Mouse (Mus musculus): Measurements from ENCODE around the gene Ccdc88a. TPM values are rescaled to one million over a fixed set of nuclear protein-coding genes. Genes with fewer than 3 reads are reported as not detected.

Ccdc88a gene
- polyA plus RNA-seq, 1 experiment, result 0.82 TPM

DNA sequence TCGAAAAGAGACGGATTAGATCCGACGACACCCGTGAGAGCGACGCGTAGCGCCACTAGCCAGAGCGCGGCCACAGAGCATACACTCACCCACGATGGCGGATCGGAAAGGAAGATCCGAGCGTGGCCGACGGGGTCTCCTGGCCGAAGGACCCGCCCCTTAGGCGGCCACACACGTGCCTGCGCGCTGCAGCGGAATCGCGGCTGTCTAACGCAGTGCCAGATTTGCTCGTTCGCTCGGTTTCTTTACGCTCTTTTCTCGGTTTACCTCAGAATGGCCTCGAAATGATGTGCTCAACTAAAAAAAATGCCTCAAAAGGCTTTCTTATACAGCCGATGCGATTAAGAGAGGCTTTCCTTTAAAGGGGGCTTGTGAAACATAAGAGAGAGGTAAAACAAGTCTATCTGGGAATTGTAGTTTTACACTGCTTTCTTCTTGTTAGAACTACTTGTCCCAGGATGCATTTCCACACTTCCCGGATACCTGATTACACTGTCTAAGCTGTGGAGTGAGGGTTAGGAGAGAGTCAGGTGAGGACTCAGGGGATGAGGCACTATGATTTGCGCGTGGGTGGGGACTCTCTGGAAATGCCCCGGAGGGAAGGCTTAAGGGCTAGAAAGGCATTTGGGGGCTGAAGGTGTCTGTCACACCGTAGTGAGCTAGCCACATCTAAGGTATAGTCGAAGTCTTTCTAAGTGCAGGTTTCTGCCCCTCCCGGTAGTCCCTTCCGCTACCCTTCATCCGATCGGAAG lies 174.5 kb downstream of the Ccdc88a start, which contains the start of the genes Clhc1 and Rps27a:
TSS of gene Clhc1 (plus strand) at position 199 of the 752 bp plus-strand sequence.
TSS of gene Rps27a (minus strand) at position 358 of the 752 bp plus-strand sequence.
- under 1% methylated on average over 46 of the region's 46 CpGs for WGBS
- DNase-seq (ENCODE audit: low read depth in 1 of 2, low spot score in 2 of 2), result peak; percentile 88 to 92

DNA sequence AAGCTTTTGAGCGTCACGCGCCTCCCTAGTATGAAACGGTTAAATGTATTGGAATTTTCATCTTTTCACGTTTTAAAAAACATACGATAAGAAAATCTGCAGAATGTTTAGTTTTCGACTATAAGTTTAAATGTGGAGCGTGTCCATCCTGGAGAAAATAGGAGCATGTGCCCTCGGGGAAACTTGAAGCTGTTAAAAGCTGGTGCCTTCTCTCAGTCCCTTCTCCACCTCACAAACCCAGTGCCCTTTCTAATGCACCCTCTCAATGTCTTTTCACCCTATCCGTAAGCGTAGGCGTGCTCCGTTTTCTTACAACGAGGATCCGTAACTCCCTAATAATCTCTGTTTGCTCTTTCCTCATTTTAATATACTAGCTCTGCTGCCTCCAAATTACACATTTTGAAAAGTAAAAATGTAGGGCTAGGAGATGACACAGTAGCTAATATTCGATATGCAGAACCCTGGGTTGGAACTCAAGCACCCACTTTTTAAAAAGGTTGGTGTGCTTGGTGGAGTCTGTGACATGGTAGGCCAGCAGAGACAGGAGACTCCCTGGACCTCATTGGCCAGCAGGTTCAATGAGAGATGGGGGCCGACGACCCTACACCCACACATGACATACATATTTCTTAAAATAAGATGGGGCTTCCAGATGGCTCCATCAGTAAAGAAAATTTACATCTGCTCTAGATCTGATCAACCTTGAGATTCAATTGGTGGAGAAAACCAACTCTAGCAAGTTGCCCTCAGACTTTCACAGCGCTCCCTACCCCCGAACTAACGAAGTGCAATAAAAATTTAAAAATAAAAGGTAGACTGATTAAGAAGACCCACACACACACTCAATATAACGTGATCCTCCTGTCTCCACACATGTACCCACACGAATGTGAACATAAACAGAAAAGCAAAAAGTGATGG lies 175.3 kb downstream of the Ccdc88a start:
- Histone ChIP-seq H3K4me1 (ENCODE audit: control insufficient read depth, insufficient read depth, insufficient read length) (peaks cover 2% of the 10 kb centered on the region; the same call in 1 of the 2 replicates), H3K27ac (ENCODE audit: insufficient read depth, low read length) (peak overlapping the region; percentile 92), H3K4me3 (ENCODE audit: extremely low read depth, insufficient read depth, insufficient read length) (peak overlapping the region; percentile 66), H3K36me3 (ENCODE audit: control insufficient read depth, insufficient read depth, low read length) (peaks cover 14% of the 10 kb centered on the region), H3K27me3 (ENCODE audit: control insufficient read depth, insufficient read depth, low read length) (no peaks in the 10 kb centered on the region)
- no peak for DNase-seq (ENCODE audit: low read depth in 1 of 2, low spot score in 2 of 2)
- TF ChIP-seq POLR2A (IDR thresholded peaks at IDR 0.05; ENCODE audit: low read depth, low read length) (no peak), CTCF (IDR thresholded peaks at IDR 0.05; ENCODE audit: extremely low read depth, insufficient read depth, insufficient read length, insufficient replicate concordance) (no peak)
- WGBS, result 20% methylated on average over 23 of the region's 23 CpGs

More for the DNA sequence above, 174.5 kb downstream of the Ccdc88a start, which contains the start of the genes Clhc1 and Rps27a:
- Histone ChIP-seq H3K27me3 (ENCODE audit: control insufficient read depth, insufficient read depth, low read length) (no peaks in the 10 kb centered on the region), H3K27ac (ENCODE audit: insufficient read depth, low read length) (peak within 1 kb of the TSS; percentile 92), H3K36me3 (ENCODE audit: control insufficient read depth, insufficient read depth, low read length) (peaks cover 14% of the 10 kb centered on the region), H3K4me1 (ENCODE audit: control insufficient read depth, insufficient read depth, insufficient read length) (peaks cover 2% of the 10 kb centered on the region; the same call in 1 of the 2 replicates), H3K4me3 (ENCODE audit: extremely low read depth, insufficient read depth, insufficient read length) (peak within 1 kb of the TSS; percentile 83)
- peak; percentile 90 for TF ChIP-seq POLR2A (IDR thresholded peaks at IDR 0.05; ENCODE audit: low read depth, low read length)
- TF ChIP-seq CTCF (IDR thresholded peaks at IDR 0.05; ENCODE audit: extremely low read depth, insufficient read depth, insufficient read length, insufficient replicate concordance), result no peak

DNA sequence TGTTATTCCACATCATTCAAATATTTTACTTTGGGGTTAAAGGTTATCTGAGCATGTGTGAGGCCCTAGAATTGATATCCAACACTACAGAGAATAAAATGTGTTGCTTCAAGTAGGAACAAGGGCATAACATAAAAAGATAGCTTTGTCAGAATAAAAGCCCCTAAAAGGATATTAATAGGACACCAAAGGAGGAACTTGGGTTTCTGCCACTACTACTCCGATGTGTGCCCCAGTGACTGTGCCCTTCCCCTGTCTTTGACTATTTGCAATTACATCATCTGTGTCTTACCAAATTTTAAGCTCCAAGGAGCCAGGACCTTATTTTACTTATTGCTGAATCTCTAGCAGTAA lies 175.9 kb downstream of the Ccdc88a start:
- no peaks in the 10 kb centered on the region for H3K27me3 ChIP-seq (ENCODE audit: control insufficient read depth, insufficient read depth, low read length)
- no peak for TF ChIP-seq POLR2A (IDR thresholded peaks at IDR 0.05; ENCODE audit: low read depth, low read length)
- TF ChIP-seq CTCF (IDR thresholded peaks at IDR 0.05; ENCODE audit: extremely low read depth, insufficient read depth, insufficient read length, insufficient replicate concordance), result no peak
- peaks cover 2% of the 10 kb centered on the region; the same call in 1 of the 2 replicates for H3K4me1 ChIP-seq (ENCODE audit: control insufficient read depth, insufficient read depth, insufficient read length)
- no peak overlapping the region for H3K4me3 ChIP-seq (ENCODE audit: extremely low read depth, insufficient read depth, insufficient read length)
- H3K27ac ChIP-seq (ENCODE audit: insufficient read depth, low read length), result no peak overlapping the region
- peak in 1 of 2 experiments; percentile 8 for DNase-seq (ENCODE audit: low read depth in 1 of 2, low spot score in 2 of 2)
- 5% methylated on average over 1 of the region's 1 CpGs for WGBS
- peaks cover 8% of the 10 kb centered on the region for H3K36me3 ChIP-seq (ENCODE audit: control insufficient read depth, insufficient read depth, low read length)

Other genes with a start within 250 kb of the Ccdc88a start
- gene Pnpt1, start 242.9 kb upstream of the Ccdc88a start, polyA plus RNA-seq (2012; rRNA removed), result 5.6 and 6.2 TPM in 2 replicates
- 7.8 and 8.1 TPM in 2 replicates for gene Ppp4r3b, start 200.8 kb upstream of the Ccdc88a start, polyA plus RNA-seq (2012; rRNA removed)
- gene Cfap36, start 126.2 kb upstream of the Ccdc88a start, polyA plus RNA-seq (2012; rRNA removed), result 2.0 and 2.1 TPM in 2 replicates
- gene Prorsd1, start 141.4 kb downstream of the Ccdc88a start, polyA plus RNA-seq (2012; rRNA removed), result 1.2 and 1.4 TPM in 2 replicates
- gene Mtif2, start 152.8 kb downstream of the Ccdc88a start, polyA plus RNA-seq (2012; rRNA removed), result 3.9 and 5.1 TPM in 2 replicates
- not detected in 2 replicates for gene Clhc1, start 174.3 kb downstream of the Ccdc88a start, polyA plus RNA-seq (2012; rRNA removed)
- 89.4 and 94.7 TPM in 2 replicates for gene Rps27a, start 174.5 kb downstream of the Ccdc88a start, polyA plus RNA-seq (2012; rRNA removed)